Mouse (Mus musculus): ENCODE results near the gene Glrp1. TPM values are rescaled to one million over a fixed set of nuclear protein-coding genes. Genes with fewer than 3 reads are reported as not detected.

Glrp1 gene
- polyA plus RNA-seq, 2 experiments, result not detected

DNA sequence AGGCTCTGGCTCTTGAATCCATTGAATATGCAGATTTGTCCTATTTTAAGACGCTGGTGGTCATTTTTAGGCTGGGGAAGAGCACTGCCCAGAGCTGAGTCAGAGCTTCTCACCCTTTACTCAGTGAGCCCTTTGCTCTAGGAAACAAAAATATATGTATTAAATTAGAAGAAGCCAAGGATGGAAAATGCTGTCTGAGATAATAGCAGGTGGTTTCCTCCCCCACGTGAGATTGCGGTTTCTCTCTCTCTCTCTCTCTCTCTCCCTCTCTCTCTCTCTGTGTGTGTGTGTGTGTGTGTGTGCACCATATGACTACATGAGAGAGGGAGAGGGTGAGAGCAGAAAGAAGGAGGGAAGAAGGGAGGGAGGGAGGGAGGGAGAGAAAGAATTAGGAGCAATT, 12.5 kb downstream of the Glrp1 start:
- TF ChIP-seq POLR2A (IDR thresholded peaks at IDR 0.05; ENCODE audit: borderline replicate concordance, extremely low read depth, insufficient read depth, insufficient read length), result no peak
- no peaks in the 10 kb centered on the region for H3K4me1 ChIP-seq (ENCODE audit: control insufficient read depth, insufficient read depth, low read length)
- no peak for ATAC-seq (ENCODE audit: low FRiP score, low read depth)
- no peak overlapping the region for H3K27ac ChIP-seq (replicated peaks; ENCODE audit: low read depth, low read length)
- no peak overlapping the region for H3K4me2 ChIP-seq (replicated peaks; ENCODE audit: low read depth, low read length, severe bottlenecking)
- 75% methylated on average over 3 of the region's 3 CpGs for WGBS
- H3K36me3 ChIP-seq (ENCODE audit: control insufficient read depth, insufficient read depth, low read length), result no peaks in the 10 kb centered on the region
- no peaks in the 10 kb centered on the region for H3K9me3 ChIP-seq (ENCODE audit: control insufficient read depth, low read length)
- no peak overlapping the region for H3K9ac ChIP-seq (ENCODE audit: low read depth, low read length, severe bottlenecking)
- no peak overlapping the region for H3K4me3 ChIP-seq (replicated peaks; ENCODE audit: low read length)
- H3K27me3 ChIP-seq (ENCODE audit: control insufficient read depth, insufficient read depth, low read length), result no peaks in the 10 kb centered on the region
- no peak for DNase-seq (ENCODE audit: low spot score)

- Histone ChIP-seq H3K27ac (replicated peaks; ENCODE audit: low read depth, low read length) (no peak overlapping the region), H3K36me3 (ENCODE audit: control insufficient read depth, insufficient read depth, low read length) (no peaks in the 10 kb centered on the region), H3K9ac (ENCODE audit: low read depth, low read length, severe bottlenecking) (no peak overlapping the region), H3K27me3 (ENCODE audit: control insufficient read depth, insufficient read depth, low read length) (no peaks in the 10 kb centered on the region), H3K4me1 (ENCODE audit: control insufficient read depth, insufficient read depth, low read length) (peaks cover 21% of the 10 kb centered on the region), H3K9me3 (ENCODE audit: control insufficient read depth, low read length) (no peaks in the 10 kb centered on the region), H3K4me2 (replicated peaks; ENCODE audit: low read depth, low read length, severe bottlenecking) (no peak overlapping the region), H3K4me3 (replicated peaks; ENCODE audit: low read length) (no peak overlapping the region)
- DNase-seq (ENCODE audit: low spot score) (no peak), ATAC-seq (ENCODE audit: low FRiP score, low read depth) (no peak)
- WGBS, result 75% methylated on average over 3 of the region's 3 CpGs
- TF ChIP-seq POLR2A (IDR thresholded peaks at IDR 0.05; ENCODE audit: borderline replicate concordance, extremely low read depth, insufficient read depth, insufficient read length), result no peak
Measured at GRCm38 (mm10) chr1:88492415-88492814, 17.5 kb downstream of the Glrp1 start.

GRCm38 (mm10) chr1:88491617-88492378, 18.1 kb downstream of the Glrp1 start:
- no peak for DNase-seq (ENCODE audit: low spot score)
- H3K9me3 ChIP-seq (ENCODE audit: control insufficient read depth, low read length), result no peaks in the 10 kb centered on the region
- 31% methylated on average over 17 of the region's 17 CpGs for WGBS
- no peaks in the 10 kb centered on the region for H3K27me3 ChIP-seq (ENCODE audit: control insufficient read depth, insufficient read depth, low read length)
- no peak overlapping the region for H3K4me2 ChIP-seq (replicated peaks; ENCODE audit: low read depth, low read length, severe bottlenecking)
- H3K4me3 ChIP-seq (replicated peaks; ENCODE audit: low read length), result no peak overlapping the region
- no peak overlapping the region for H3K9ac ChIP-seq (ENCODE audit: low read depth, low read length, severe bottlenecking)
- TF ChIP-seq POLR2A (IDR thresholded peaks at IDR 0.05; ENCODE audit: borderline replicate concordance, extremely low read depth, insufficient read depth, insufficient read length), result no peak
- H3K4me1 ChIP-seq (ENCODE audit: control insufficient read depth, insufficient read depth, low read length), result peaks cover 21% of the 10 kb centered on the region
- H3K36me3 ChIP-seq (ENCODE audit: control insufficient read depth, insufficient read depth, low read length), result no peaks in the 10 kb centered on the region
- ATAC-seq (ENCODE audit: low FRiP score, low read depth), result no peak
- no peak overlapping the region for H3K27ac ChIP-seq (replicated peaks; ENCODE audit: low read depth, low read length)

- Histone ChIP-seq H3K27ac (replicated peaks; ENCODE audit: low read depth, low read length) (no peak overlapping the region), H3K9ac (ENCODE audit: low read depth, low read length, severe bottlenecking) (no peak overlapping the region), H3K4me1 (ENCODE audit: control insufficient read depth, insufficient read depth, low read length) (peaks cover 21% of the 10 kb centered on the region), H3K4me3 (replicated peaks; ENCODE audit: low read length) (no peak overlapping the region), H3K36me3 (ENCODE audit: control insufficient read depth, insufficient read depth, low read length) (no peaks in the 10 kb centered on the region), H3K27me3 (ENCODE audit: control insufficient read depth, insufficient read depth, low read length) (no peaks in the 10 kb centered on the region), H3K4me2 (replicated peaks; ENCODE audit: low read depth, low read length, severe bottlenecking) (no peak overlapping the region), H3K9me3 (ENCODE audit: control insufficient read depth, low read length) (no peaks in the 10 kb centered on the region)
- ATAC-seq (ENCODE audit: low FRiP score, low read depth), result peak; percentile 30
- 56% methylated on average over 10 of the region's 10 CpGs for WGBS
- no peak for TF ChIP-seq POLR2A (IDR thresholded peaks at IDR 0.05; ENCODE audit: borderline replicate concordance, extremely low read depth, insufficient read depth, insufficient read length)
- no peak for DNase-seq (ENCODE audit: low spot score)
Measured at GRCm38 (mm10) chr1:88490164-88490563, 19.7 kb downstream of the Glrp1 start.

GRCm38 (mm10) chr1:88488957-88489356, 20.9 kb downstream of the Glrp1 start:
- TF ChIP-seq POLR2A (IDR thresholded peaks at IDR 0.05; ENCODE audit: borderline replicate concordance, extremely low read depth, insufficient read depth, insufficient read length), result no peak
- Histone ChIP-seq H3K36me3 (ENCODE audit: control insufficient read depth, insufficient read depth, low read length) (no peaks in the 10 kb centered on the region), H3K27me3 (ENCODE audit: control insufficient read depth, insufficient read depth, low read length) (no peaks in the 10 kb centered on the region), H3K9me3 (ENCODE audit: control insufficient read depth, low read length) (no peaks in the 10 kb centered on the region), H3K27ac (replicated peaks; ENCODE audit: low read depth, low read length) (no peak overlapping the region), H3K9ac (ENCODE audit: low read depth, low read length, severe bottlenecking) (no peak overlapping the region), H3K4me1 (ENCODE audit: control insufficient read depth, insufficient read depth, low read length) (peaks cover 21% of the 10 kb centered on the region), H3K4me3 (replicated peaks; ENCODE audit: low read length) (no peak overlapping the region), H3K4me2 (replicated peaks; ENCODE audit: low read depth, low read length, severe bottlenecking) (no peak overlapping the region)
- no peak for DNase-seq (ENCODE audit: low spot score)
- WGBS, result 55% methylated on average over 4 of the region's 4 CpGs
- no peak for ATAC-seq (ENCODE audit: low FRiP score, low read depth)

Measured in limb, embryonic 14.5 days (tissue).